Mouse (Mus musculus) kidney, postnatal 14 days (tissue): ENCODE data around the gene Ppp1r12c.
A peak's percentile ranks its signal among the peaks of the same experiment; 100 is the strongest.

Source experiments
- DNase-seq: peaks from one replicate; pipeline ENCODE4 v3.0.0; 2022; ENCODE audit warnings: mixed read lengths

Ppp1r12c gene

GRCm38 (mm10) chr7:4515853-4516252 lies 14.4 kb upstream of the Ppp1r12c start:
- no peak for DNase-seq

GRCm38 (mm10) chr7:4513829-4514712 lies 12.6 kb upstream of the Ppp1r12c start:
- DNase-seq = no peak

GRCm38 (mm10) chr7:4513236-4513635 lies 11.8 kb upstream of the Ppp1r12c start:
- DNase-seq = peak; percentile 42

GRCm38 (mm10) chr7:4511489-4512224 lies 10.2 kb upstream of the Ppp1r12c start:
- no peak for DNase-seq

GRCm38 (mm10) chr7:4509863-4510608 lies 8.6 kb upstream of the Ppp1r12c start:
- peak; percentile 84 for DNase-seq

GRCm38 (mm10) chr7:4508739-4509116 lies 7.2 kb upstream of the Ppp1r12c start:
- DNase-seq = no peak

- DNase-seq = no peak
These were observed 6.7 kb upstream of the Ppp1r12c start for GRCm38 (mm10) chr7:4508062-4508738.

GRCm38 (mm10) chr7:4507220-4507619 lies 5.7 kb upstream of the Ppp1r12c start:
- DNase-seq = no peak

- DNase-seq = no peak
These were observed 3.4 kb upstream of the Ppp1r12c start for GRCm38 (mm10) chr7:4504646-4505435.

- no peak for DNase-seq
These were observed 2.4 kb upstream of the Ppp1r12c start for GRCm38 (mm10) chr7:4503858-4504257.

- no peak for DNase-seq
These were observed 1.6 kb upstream of the Ppp1r12c start for GRCm38 (mm10) chr7:4503100-4503499.

GRCm38 (mm10) chr7:4502421-4503090 lies 1.1 kb upstream of the Ppp1r12c start:
- DNase-seq = peak; percentile 66

- DNase-seq = peak; percentile 59
These were observed 498 bp downstream of the Ppp1r12c start for GRCm38 (mm10) chr7:4500892-4501471.

- DNase-seq = no peak
These were observed 2.4 kb downstream of the Ppp1r12c start for GRCm38 (mm10) chr7:4499034-4499433.

GRCm38 (mm10) chr7:4498251-4498650 lies 3.2 kb downstream of the Ppp1r12c start:
- DNase-seq = peak; percentile 75

GRCm38 (mm10) chr7:4497271-4497903 lies 4.1 kb downstream of the Ppp1r12c start:
- DNase-seq = no peak

GRCm38 (mm10) chr7:4496468-4496867 lies 5.0 kb downstream of the Ppp1r12c start:
- DNase-seq = no peak

- no peak for DNase-seq
These were observed 7.5 kb downstream of the Ppp1r12c start for GRCm38 (mm10) chr7:4493991-4494390.

GRCm38 (mm10) chr7:4492284-4493224 lies 8.9 kb downstream of the Ppp1r12c start:
- DNase-seq = no peak
